Mouse (Mus musculus) small intestine, adult 2 months (tissue): Measurements from ENCODE around the gene Gpc3.

Experiments
- CTCF ChIP-seq: fragments of 200-500 bp; IDR thresholded peaks from 2 replicates; pipeline ENCODE4 v1.5.1; 2012; ENCODE audit warnings: low read depth, mild to moderate bottlenecking, control low read depth, inconsistent platforms, low read length, moderate library complexity, mixed read lengths; ENCODE audit not compliant: insufficient replicate concordance, insufficient read length; ENCODE audit errors: extremely low read depth
- POLR2A ChIP-seq: fragments of 200-500 bp; IDR thresholded peaks from 2 replicates; pipeline ENCODE4 v1.6.1; 2012; ENCODE audit warnings: low read depth, mild to moderate bottlenecking, control low read depth, inconsistent platforms, low read length, moderate library complexity

DNA sequence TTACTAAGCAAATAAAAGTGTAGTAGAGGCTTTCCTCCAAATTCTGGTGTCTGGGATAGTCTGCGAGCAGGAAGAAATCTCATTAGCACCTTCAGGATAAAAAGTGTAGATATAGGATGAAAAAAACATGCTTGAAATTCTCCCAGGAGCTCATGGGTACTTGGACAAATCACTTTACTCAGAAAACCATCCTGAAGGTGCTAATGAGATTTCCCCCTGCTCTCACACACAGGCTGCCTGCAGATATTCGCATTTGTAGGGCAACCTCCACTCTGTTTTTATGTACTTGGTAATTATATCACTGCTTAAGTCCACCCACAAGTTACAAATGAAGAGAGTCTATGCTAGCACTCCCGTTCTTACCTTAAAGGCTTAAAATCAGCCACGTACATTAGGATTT, 308.5 kb downstream of the Gpc3 start:
- TF ChIP-seq CTCF (no peak), POLR2A (no peak)
